Mouse (Mus musculus) small intestine, adult 2 months (tissue): ENCODE results near the gene Cryzl2.

ENCODE experiments used
- CTCF ChIP-seq: fragments of 200-500 bp; IDR thresholded peaks from 2 replicates; pipeline ENCODE4 v1.5.1; 2012; ENCODE audit warnings: low read depth, mild to moderate bottlenecking, control low read depth, inconsistent platforms, low read length, moderate library complexity, mixed read lengths; ENCODE audit not compliant: insufficient replicate concordance, insufficient read length; ENCODE audit errors: extremely low read depth
- POLR2A ChIP-seq: fragments of 200-500 bp; IDR thresholded peaks from 2 replicates; pipeline ENCODE4 v1.6.1; 2012; ENCODE audit warnings: low read depth, mild to moderate bottlenecking, control low read depth, inconsistent platforms, low read length, moderate library complexity

- TF ChIP-seq POLR2A = no peak
- no peak for TF ChIP-seq CTCF
These were observed 21.7 kb downstream of the Cryzl2 start for GRCm38 (mm10) chr1:157480090-157480489.
